Mouse (Mus musculus): Measurements from ENCODE around the gene Aloxe3. TPM values are rescaled to one million over a fixed set of nuclear protein-coding genes. Genes with fewer than 3 reads are reported as not detected.
A peak's percentile ranks its signal among the peaks of the same experiment; 100 is the strongest.

Aloxe3 gene
- total and polyA plus RNA-seq, 3 experiments: 0.13 to 0.23 TPM; not detected in 1

DNA sequence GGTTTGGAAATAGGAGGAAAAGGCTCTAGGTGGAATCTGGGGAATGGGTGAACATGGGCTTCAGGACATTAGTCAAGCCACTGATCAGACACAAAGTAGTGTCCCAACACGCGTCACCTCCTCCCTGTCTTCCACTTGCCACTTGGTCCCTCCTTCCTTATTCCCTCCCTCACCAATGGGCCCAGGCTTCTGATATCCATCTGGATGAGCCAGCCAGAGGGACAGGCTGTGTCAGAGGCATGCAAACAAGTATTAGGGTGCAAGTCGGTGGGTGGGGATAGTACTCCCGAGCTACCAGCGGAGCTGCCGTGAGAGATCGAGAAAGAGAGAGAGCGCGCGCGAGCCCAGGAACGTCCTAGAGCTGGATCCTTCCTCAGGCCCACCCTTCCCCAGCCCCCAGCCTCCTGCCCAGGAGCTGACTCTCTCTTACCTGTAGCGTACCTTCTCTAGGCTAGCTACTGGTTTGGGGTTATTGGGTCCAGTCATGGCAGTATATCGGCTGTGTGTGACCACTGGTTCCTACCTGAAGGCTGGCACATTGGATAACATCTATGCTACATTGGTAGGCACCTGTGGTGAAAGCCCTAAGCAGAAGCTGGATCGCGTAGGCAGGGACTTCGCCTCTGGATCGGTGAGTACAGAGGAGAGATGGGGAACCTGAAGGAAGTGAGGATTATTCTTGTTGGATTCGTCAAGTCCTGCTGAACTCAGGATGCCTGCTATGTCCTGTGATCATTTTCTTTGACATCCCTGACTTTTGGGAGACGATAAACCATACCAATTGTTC, 416 bp downstream of the Aloxe3 start:
- Histone ChIP-seq H3K4me1 (ENCODE audit: control insufficient read depth in 1 of 2, insufficient read depth in 2 of 2) (peaks cover 3 to 26% of the 10 kb centered on the region in 2 experiments), H3K27ac (ENCODE audit: insufficient read depth, low read depth) (no peak overlapping the region), H3K4me3 (replicated peaks in 1 of 3; ENCODE audit: low read depth in 2 of 3, low read length in 2 of 3, poor library complexity in 1 of 3) (peak overlapping the region; percentile 62 to 78 (median 65)), H3K79me2 (replicated peaks; ENCODE audit: control insufficient read depth, extremely low read depth, insufficient read depth, poor library complexity, severe bottlenecking) (no peaks in the 10 kb centered on the region), H3K36me3 (replicated peaks in 1 of 2; ENCODE audit: control insufficient read depth in 1 of 2, insufficient read depth in 1 of 2, low read length in 1 of 2) (no peaks in the 10 kb centered on the region), H3K4me2 (ENCODE audit: insufficient read depth, low read depth, poor library complexity, severe bottlenecking) (peak overlapping the region; percentile 89), H3K27me3 (replicated peaks) (peaks cover 67% of the 10 kb centered on the region), H3K9ac (ENCODE audit: insufficient read depth, low read depth) (peak overlapping the region; percentile 51; the same call in 1 of the 2 replicates), H3K9me3 (replicated peaks; ENCODE audit: low read length) (peaks cover 3% of the 10 kb centered on the region)
- DNase-seq (ENCODE audit: extremely low read depth): no peak
- in situ Hi-C loops (cut with MboI; ENCODE audit: low pct_ligation_motif_present, low pct_unique_long_range_greater_than_20kb, low sequenced_read_pairs) (no loop called here), dilution Hi-C loops (cut with MboI; ENCODE audit: extremely low pct_ligation_motif_present, extremely low pct_unique_long_range_greater_than_20kb, low sequenced_read_pairs) (no loop called here)
- TF ChIP-seq NRF1 (IDR thresholded peaks at IDR 0.05; ENCODE audit: low read depth, low read length) (no peak; the same call in 1 of the 2 replicates), POLR2A (IDR thresholded peaks at IDR 0.05; ENCODE audit: low read depth, low read length) (no peak), ZMIZ1 (IDR thresholded peaks at IDR 0.05; ENCODE audit: low read depth, low read length) (no peak), USF1 (IDR thresholded peaks at IDR 0.05; ENCODE audit: low read depth, low read length) (no peak), EP300 (IDR thresholded peaks at IDR 0.05; ENCODE audit: low read length) (no peak), USF2 (conservative IDR thresholded peaks at IDR 0.05; ENCODE audit: low read depth, low read length) (no peak), SMC3 (IDR thresholded peaks at IDR 0.05; ENCODE audit: low read depth, low read length) (no peak)

DNA sequence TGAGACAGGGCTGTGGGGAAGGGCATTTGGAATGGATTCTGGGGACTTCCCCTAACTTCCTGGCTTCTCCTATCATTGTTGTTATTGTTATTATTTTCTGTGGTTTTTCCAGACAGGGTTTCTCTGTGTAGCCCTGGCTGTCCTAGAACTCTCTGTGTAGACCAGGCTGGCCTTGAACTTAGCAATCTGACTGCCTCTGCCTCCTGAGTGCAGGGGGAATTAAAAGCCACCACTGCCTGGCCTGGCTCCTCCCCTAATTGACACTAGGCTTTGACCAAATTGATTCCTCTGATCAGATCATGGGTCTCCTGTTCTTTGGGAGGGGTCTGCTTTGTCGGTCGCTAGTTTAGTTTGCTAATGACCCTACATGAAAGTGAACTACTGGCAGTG, 1.0 kb downstream of the Aloxe3 start:
- DNase-seq (ENCODE audit: extremely low read depth): peak; percentile 29
- in situ Hi-C loops (cut with MboI; ENCODE audit: low pct_ligation_motif_present, low pct_unique_long_range_greater_than_20kb, low sequenced_read_pairs) (no loop called here), dilution Hi-C loops (cut with MboI; ENCODE audit: extremely low pct_ligation_motif_present, extremely low pct_unique_long_range_greater_than_20kb, low sequenced_read_pairs) (no loop called here)
- Histone ChIP-seq H3K4me1 (ENCODE audit: control insufficient read depth in 1 of 2, insufficient read depth in 2 of 2) (peaks cover 3 to 20% of the 10 kb centered on the region in 2 experiments), H3K4me2 (ENCODE audit: insufficient read depth, low read depth, poor library complexity, severe bottlenecking) (no peak overlapping the region), H3K27ac (ENCODE audit: insufficient read depth, low read depth) (no peak overlapping the region), H3K4me3 (replicated peaks in 1 of 3; ENCODE audit: low read depth in 2 of 3, low read length in 2 of 3, poor library complexity in 1 of 3) (no peak overlapping the region), H3K9ac (ENCODE audit: insufficient read depth, low read depth) (no peak overlapping the region), H3K79me2 (replicated peaks; ENCODE audit: control insufficient read depth, extremely low read depth, insufficient read depth, poor library complexity, severe bottlenecking) (no peaks in the 10 kb centered on the region), H3K36me3 (replicated peaks in 1 of 2; ENCODE audit: control insufficient read depth in 1 of 2, insufficient read depth in 1 of 2, low read length in 1 of 2) (no peaks in the 10 kb centered on the region), H3K9me3 (replicated peaks; ENCODE audit: low read length) (peaks cover 3% of the 10 kb centered on the region), H3K27me3 (replicated peaks) (peaks cover 67% of the 10 kb centered on the region)
- TF ChIP-seq CHD1 (IDR thresholded peaks at IDR 0.05; ENCODE audit: low read depth, low read length): no peak
- TF ChIP-seq USF2 (conservative IDR thresholded peaks at IDR 0.05; ENCODE audit: low read depth, low read length): no peak
- TF ChIP-seq BHLHE40 (IDR thresholded peaks at IDR 0.05; ENCODE audit: low read depth, low read length): no peak
- no peak for TF ChIP-seq USF1 (IDR thresholded peaks at IDR 0.05; ENCODE audit: low read depth, low read length)
- TF ChIP-seq HCFC1 (IDR thresholded peaks at IDR 0.05; ENCODE audit: low read depth, low read length): no peak
- TF ChIP-seq UBTF (IDR thresholded peaks at IDR 0.05; ENCODE audit: low read depth, low read length): no peak
- no peak for TF ChIP-seq ZKSCAN1 (IDR thresholded peaks at IDR 0.05; ENCODE audit: borderline replicate concordance, low read depth, low read length)
- TF ChIP-seq RAD21 (IDR thresholded peaks at IDR 0.05; ENCODE audit: low read depth, low read length): no peak
- TF ChIP-seq MXI1 (IDR thresholded peaks at IDR 0.05; ENCODE audit: low read depth, low read length): no peak
- TF ChIP-seq CTCF (conservative IDR thresholded peaks at IDR 0.05 in 1 of 2, IDR thresholded peaks at IDR 0.05 in 1 of 2; ENCODE audit: low read depth in 2 of 2, low read length in 2 of 2): no peak
- no peak for TF ChIP-seq KAT2A (IDR thresholded peaks at IDR 0.05; ENCODE audit: insufficient replicate concordance, low read length)

All from CH12.LX (cell line).